Mouse (Mus musculus) T-helper 1 cell (primary cell): ENCODE results near the gene Dusp18.

Experiments
- in situ Hi-C: fragments of 300-600 bp; cut with MboI, MseI; formaldehyde crosslinking; loops from one replicate; pipeline ENCODE4 v1.15.1; 2025; ENCODE audit warnings: high pct_unique_total_duplicates

Gene Dusp18

GRCm38 (mm10) chr11:3930019-3930418 lies 35.0 kb downstream of the Dusp18 start:
- in situ Hi-C loops: no loop called here

GRCm38 (mm10) chr11:3930931-3931330 lies 35.9 kb downstream of the Dusp18 start:
- in situ Hi-C loops: no loop called here

GRCm38 (mm10) chr11:3931511-3932211 lies 36.6 kb downstream of the Dusp18 start, which contains the start of gene Tcn2:
TSS of gene Tcn2 (minus strand) at chr11:3932159.
- in situ Hi-C loops: no loop called here

- in situ Hi-C loops: no loop called here
Observed at GRCm38 (mm10) chr11:3933756-3934285, 38.8 kb downstream of the Dusp18 start.

- in situ Hi-C loops: no loop called here
Observed at GRCm38 (mm10) chr11:3935135-3935534, 40.1 kb downstream of the Dusp18 start.

GRCm38 (mm10) chr11:3936318-3936717 lies 41.3 kb downstream of the Dusp18 start:
- in situ Hi-C loops: no loop called here

GRCm38 (mm10) chr11:3937321-3937874 lies 42.4 kb downstream of the Dusp18 start:
- in situ Hi-C loops: no loop called here

- in situ Hi-C loops: no loop called here
Observed at GRCm38 (mm10) chr11:3941371-3941770, 46.3 kb downstream of the Dusp18 start.

GRCm38 (mm10) chr11:3946386-3946785 lies 51.3 kb downstream of the Dusp18 start:
- in situ Hi-C loops: no loop called here
